Mouse (Mus musculus) kidney, adult 2 months (tissue): ENCODE measurements around the gene Hemgn.

ENCODE experiments used
- CTCF ChIP-seq: fragments of 200-500 bp; conservative IDR thresholded peaks from 2 replicates; pipeline ENCODE4 v1.5.1; 2011; ENCODE audit warnings: low read depth, mild to moderate bottlenecking, control low read depth, low read length, moderate library complexity, mixed read lengths; ENCODE audit not compliant: insufficient read depth, insufficient read length
- POLR2A ChIP-seq: fragments of 200-500 bp; IDR thresholded peaks from one replicate; pipeline ENCODE4 v1.6.1; 2011; ENCODE audit warnings: low read depth, low read length, control low read depth

DNA sequence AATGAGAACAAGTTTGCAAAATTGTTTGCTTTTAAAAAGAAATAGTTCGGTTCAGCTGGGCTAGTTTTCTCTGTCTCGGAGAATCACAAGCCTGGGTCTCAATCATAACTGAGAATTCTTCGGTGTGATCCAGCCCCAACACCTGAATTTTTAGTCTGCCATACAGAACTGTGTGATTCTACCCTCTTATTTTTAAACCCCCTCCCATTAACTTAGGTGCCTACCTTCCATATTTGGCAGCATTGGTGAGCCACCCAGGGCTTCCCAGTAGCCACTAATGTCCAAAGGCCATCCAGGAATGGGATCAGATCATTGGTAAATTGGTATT lies 67.6 kb downstream of the Hemgn start:
- TF ChIP-seq POLR2A (no peak), CTCF (no peak)
